Mouse (Mus musculus) C2C12 (cell line): ENCODE measurements around the gene Usp50.

ENCODE experiments used
- CTCF ChIP-seq: IDR thresholded peaks from one replicate; pipeline ENCODE4 v1.5.1; 2011; ENCODE audit not compliant: control insufficient read depth, insufficient read depth, insufficient read length
- MAX ChIP-seq: IDR thresholded peaks from one replicate; pipeline ENCODE4 v1.6.1; 2011; ENCODE audit warnings: mild to moderate bottlenecking, control low read depth
- USF1 ChIP-seq: IDR thresholded peaks from one replicate; pipeline ENCODE4 v1.6.1; 2011; ENCODE audit warnings: low read depth, mild to moderate bottlenecking, control low read depth, moderate library complexity

GRCm38 (mm10) chr2:126682937-126683336 lies 100.3 kb downstream of the Usp50 start:
- TF ChIP-seq CTCF (no peak), MAX (no peak), USF1 (no peak)
